Mouse (Mus musculus) gastrocnemius, postnatal 25 days (tissue): Measurements from ENCODE around the gene Atp6v1e1. TPM values are rescaled to one million over a fixed set of nuclear protein-coding genes. Genes with fewer than 3 reads are reported as not detected.
"Not testable (repeated sequence)": the region's sequence is repeated elsewhere in the genome, so short reads cannot be mapped to it uniquely, and the experiment has no call there.

Source experiments
- DNase-seq: peaks from one replicate; pipeline ENCODE4 v3.0.0; 2022
- total RNA-seq, 2 experiments: library from RNA; stranded (reverse); gene quantifications; 1 replicate in 1 of 2; 2 replicates in 1 of 2; pipeline ENCODE4 v1.2.3; 2021

Atp6v1e1 gene
- total RNA-seq, 2 experiments from 2014 or later: 114 to 127 TPM

GRCm38 (mm10) chr6:120820941-120821340 is 1.7 kb downstream of the Atp6v1e1 start:
- no peak for DNase-seq

DNA sequence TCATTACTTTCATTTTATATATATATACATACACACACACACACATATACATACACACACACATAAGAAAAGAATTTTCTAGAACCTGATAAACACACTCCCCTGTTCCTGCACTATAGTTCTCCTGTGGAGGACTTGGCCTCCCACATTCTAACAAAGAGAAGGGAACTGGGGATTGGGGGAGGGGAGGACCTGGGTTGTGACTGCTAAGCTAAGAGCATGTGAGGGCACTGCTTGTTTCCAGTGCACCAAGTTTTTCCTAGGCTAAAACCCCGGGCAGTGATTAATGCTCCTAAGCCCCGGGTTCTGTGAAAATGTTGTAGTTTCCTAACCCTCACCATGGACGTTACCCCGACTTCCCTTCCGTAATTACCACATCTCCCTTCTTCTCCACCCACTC is 2.4 kb downstream of the Atp6v1e1 start:
- DNase-seq: no peak

- DNase-seq: no peak
Observed at GRCm38 (mm10) chr6:120819294-120819693, 3.3 kb downstream of the Atp6v1e1 start.

DNA sequence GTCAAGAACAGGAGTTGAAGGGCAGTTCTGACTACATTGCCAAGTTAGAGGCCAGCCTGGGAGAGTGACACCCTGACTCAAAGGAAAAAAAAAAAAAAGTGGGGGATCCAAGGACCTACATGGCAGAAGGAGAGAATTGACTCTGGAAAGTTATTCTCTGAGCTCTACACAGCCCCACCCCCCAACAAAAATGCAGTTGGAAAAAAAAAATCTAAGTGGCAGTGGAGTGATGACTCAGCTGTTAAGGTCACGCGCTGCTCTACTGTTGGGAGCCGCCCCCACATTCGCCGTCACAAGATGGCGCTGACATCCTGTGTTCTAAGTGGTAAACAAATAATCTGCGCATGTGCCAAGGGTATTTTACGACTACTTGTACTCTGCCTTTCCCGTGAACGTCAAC is 10.6 kb downstream of the Atp6v1e1 start:
- DNase-seq: not testable (repeated sequence)

- no peak for DNase-seq
Observed at GRCm38 (mm10) chr6:120807738-120808081, 14.9 kb downstream of the Atp6v1e1 start.

- DNase-seq: no peak
Observed at GRCm38 (mm10) chr6:120806999-120807737, 15.4 kb downstream of the Atp6v1e1 start.

DNA sequence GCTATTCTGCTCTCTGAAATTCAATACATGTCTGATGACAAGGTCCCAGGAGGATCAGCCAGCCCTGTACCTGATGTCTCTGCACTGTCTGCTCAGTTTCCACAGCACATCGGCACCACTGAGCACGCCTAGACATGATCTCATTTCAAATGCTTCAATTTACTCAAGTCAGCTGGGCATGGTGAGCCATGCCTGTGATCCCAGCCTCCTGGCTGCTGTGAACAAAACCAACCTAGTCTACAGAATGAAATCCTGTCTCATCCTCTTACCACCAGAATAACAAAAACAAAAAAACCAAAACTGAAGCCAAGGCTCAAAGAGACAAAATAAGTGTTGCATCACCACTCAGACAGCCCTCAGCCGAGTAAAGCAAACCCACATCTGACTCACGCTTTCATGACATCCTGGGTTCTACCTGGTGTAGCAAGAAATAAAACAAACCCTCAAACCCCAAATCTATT is 23.0 kb downstream of the Atp6v1e1 start:
- DNase-seq: no peak

- no peak for DNase-seq
Observed at GRCm38 (mm10) chr6:120798905-120799304, 23.7 kb downstream of the Atp6v1e1 start.

DNA sequence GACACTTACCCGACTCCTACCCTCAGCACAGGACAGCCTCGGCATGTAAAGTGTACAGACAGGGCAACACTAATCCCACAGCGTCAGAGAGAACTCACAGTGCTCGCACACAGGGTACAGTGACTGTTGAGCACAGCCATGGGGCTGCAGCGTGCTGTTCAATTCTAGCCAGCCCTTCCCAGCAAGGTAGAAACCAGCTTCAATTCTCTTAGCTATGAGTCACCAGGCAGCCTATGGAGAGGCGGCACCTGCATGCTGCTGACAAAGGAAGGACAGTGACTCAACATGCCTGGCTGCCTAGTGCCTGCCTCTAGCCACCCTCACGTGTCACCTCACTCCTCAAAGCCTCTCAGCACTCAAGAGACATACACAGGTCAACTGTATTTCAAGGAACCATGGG is 24.6 kb downstream of the Atp6v1e1 start:
- no peak for DNase-seq

- no peak for DNase-seq
Observed at GRCm38 (mm10) chr6:120796111-120796510, 26.5 kb downstream of the Atp6v1e1 start.

GRCm38 (mm10) chr6:120795422-120796086 is 27.0 kb downstream of the Atp6v1e1 start:
- peak; percentile 42 for DNase-seq

- no peak for DNase-seq
Observed at GRCm38 (mm10) chr6:120792947-120793346, 29.6 kb downstream of the Atp6v1e1 start.

DNA sequence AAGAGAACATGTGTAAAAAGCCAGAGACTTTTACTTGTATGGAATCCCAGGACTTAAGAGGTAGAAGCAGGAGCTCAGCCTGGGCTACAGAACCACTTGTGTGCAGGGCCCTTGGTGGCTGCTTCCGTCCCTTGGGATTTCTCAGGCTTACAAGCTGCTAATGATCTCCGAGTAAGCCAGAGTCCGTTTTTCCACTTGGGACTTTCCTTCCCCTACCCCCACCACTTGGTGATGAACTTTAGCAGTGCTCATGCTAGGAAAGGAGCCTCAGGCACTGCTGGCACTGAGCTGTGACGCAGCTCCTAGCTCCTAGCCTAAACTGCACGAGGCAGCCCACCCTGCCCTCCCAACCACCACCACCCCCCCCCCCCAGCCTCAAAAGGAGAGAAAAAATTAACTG is 31.9 kb downstream of the Atp6v1e1 start:
- no peak for DNase-seq

GRCm38 (mm10) chr6:120790153-120790552 is 32.4 kb downstream of the Atp6v1e1 start:
- DNase-seq: no peak

GRCm38 (mm10) chr6:120788904-120789303 is 33.7 kb downstream of the Atp6v1e1 start:
- DNase-seq: no peak

GRCm38 (mm10) chr6:120788068-120788607 is 34.5 kb downstream of the Atp6v1e1 start:
- no peak for DNase-seq

DNA sequence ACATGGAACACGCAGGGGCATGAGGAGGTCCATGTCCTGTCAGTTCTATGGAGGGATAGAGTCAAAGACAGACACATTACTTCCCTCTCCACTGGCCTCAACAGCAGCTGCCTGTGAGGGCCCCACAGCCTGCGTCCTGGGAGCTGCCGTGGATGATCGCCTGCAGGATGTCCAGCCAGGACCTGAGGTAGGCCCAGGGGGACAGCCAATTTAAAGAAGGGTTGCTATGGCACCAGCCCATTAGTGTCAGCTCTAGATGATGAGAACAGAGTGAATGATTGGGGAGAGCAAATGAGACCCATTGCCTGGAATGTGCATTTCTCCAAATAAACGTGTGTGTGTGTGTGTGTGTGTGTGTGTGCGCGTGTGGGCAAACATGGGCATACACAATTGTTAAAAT is 38.2 kb downstream of the Atp6v1e1 start:
- DNase-seq: no peak

DNA sequence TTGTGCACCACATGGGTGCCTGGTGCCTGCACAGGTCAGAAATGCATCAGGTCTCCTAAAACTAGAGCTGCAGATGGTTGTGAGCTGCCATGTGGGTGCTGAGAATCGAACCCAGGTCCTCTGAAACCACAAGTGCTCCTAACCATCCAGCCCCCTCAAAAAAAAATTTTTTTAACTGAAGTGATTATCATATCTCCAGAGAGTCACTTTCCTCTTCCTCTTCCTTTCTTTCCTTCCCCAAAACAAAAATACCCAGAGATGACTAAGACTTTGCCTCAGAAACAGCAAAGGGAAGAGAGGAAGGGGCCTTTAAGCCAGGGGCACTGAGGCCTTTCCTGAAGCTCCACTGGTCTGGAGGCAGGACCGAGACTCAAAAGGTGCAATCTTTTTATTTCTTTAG is 39.6 kb downstream of the Atp6v1e1 start:
- DNase-seq: no peak

DNA sequence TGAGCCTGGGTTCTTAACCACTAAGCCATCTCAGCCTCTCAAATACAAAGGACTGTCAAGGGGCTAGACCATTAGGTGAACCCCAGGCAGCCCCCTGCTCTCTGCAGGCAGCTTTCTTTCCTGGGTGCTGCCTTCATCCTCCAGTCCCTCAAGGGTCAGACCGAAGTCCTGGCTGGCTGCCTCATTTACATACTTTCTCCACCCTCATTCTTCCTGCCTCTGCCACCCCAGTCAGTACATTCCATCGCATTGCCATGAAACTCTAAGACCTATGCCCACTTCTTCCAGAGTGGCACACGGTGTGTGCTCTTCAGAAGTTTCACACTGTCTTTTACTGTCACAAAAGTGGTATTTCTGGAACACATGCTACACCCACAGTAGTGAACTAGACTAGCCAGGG is 44.4 kb downstream of the Atp6v1e1 start:
- no peak for DNase-seq

DNA sequence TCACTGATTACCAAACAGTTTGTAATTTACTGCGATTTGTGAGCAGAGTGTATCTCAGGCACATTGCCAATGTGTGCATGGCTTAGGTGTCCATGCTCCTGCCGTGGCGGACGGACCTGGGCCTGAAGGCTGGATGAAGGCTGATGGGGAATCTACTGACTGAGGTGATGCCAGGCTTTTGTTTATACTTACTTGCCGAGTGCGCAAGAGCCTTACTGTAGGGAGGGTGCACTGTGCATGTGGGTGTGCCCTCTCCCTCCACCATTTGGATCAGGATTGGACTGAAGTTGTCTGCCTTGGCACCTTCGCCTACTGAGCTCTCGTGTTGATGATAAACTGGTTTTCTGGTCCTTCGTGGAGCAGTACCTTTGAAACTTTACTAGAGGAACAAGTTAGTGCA is 45.1 kb downstream of the Atp6v1e1 start:
- DNase-seq: no peak

DNA sequence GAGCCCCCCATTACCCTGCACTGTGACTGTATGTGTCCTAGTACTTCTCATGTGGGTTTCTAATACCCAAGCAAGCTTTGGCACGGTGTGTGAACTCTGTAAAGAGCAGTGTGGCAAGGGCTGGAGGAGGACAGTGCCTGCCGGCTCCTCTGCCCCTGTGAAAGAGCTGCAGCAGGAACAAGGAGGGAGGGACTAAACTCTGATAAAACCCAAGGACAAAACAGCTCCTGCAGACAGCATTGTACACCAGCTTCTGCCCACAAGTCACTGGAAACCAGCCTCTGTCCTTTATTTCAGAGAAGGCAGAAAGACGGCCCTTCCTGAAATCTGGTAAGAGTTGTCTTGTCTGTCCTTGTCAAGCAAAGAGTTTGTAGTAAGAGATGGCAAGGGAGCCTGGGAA is 46.3 kb downstream of the Atp6v1e1 start:
- no peak for DNase-seq

GRCm38 (mm10) chr6:120773763-120774162 is 48.8 kb downstream of the Atp6v1e1 start:
- DNase-seq: no peak

DNA sequence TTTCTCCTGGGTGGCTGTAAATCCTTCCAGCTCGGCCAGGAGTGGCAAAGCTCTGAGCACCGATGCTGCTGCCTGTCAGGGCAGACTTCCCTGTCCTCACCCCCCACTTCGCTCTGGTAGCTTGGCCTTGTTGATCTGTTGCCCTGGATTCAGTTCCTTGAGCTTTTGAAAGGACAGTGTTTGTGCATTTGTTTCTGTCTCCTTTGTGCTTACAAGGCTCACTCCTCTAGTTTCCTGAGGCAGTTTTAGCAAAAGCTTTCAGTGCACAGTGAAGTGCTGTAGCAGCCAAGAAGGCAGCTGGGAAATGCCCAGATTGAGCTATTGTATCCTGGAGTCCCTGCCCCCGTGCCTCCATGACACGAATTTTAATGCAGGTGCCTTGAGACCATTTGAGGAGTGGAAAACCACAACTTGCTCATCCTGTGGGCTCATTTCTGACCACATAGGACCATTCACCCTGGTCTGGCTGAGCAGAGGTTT is 49.4 kb downstream of the Atp6v1e1 start, which contains the start of gene Slc25a18:
Slc25a18 (plus strand) TSS at position 430 of the 480 bp plus-strand sequence.
- DNase-seq: no peak
